Mouse (Mus musculus) thymus, adult 2 months (tissue): ENCODE data around the gene Prnd.

Experiments used
- CTCF ChIP-seq: fragments of 200-500 bp; IDR thresholded peaks from 2 replicates; pipeline ENCODE4 v1.5.1; 2012; ENCODE audit warnings: mild to moderate bottlenecking, control low read depth, low read length, moderate library complexity, borderline replicate concordance; ENCODE audit not compliant: control insufficient read depth, poor library complexity, insufficient read depth; ENCODE audit errors: extremely low read depth
- POLR2A ChIP-seq: fragments of 200-500 bp; IDR thresholded peaks from 2 replicates; pipeline ENCODE4 v1.6.1; 2012; ENCODE audit warnings: mild to moderate bottlenecking, low read length, control low read depth, moderate library complexity; ENCODE audit not compliant: control insufficient read depth, poor library complexity, insufficient read depth; ENCODE audit errors: extremely low read depth

GRCm38 (mm10) chr2:131955264-131955663 lies 4.6 kb downstream of the Prnd start:
- TF ChIP-seq POLR2A (no peak), CTCF (no peak)
